Mouse (Mus musculus) limb, embryonic 14.5 days (tissue): ENCODE measurements around the gene Kcnb1. TPM values are rescaled to one million over a fixed set of nuclear protein-coding genes. Genes with fewer than 3 reads are reported as not detected.

ENCODE experiments used
- ATAC-seq: fragments of 200-750 bp; cut with Nextera tagmentation; 2 replicates; pipeline ENCODE4 v1.8.0; 2017; ENCODE audit warnings: low read depth, moderate number of reproducible peaks, moderate TSS enrichment; ENCODE audit not compliant: low FRiP score
- DNase-seq: peaks from one replicate; pipeline ENCODE4 v3.0.0-alpha.2; 2015; ENCODE audit warnings: low spot score
- H3K27ac ChIP-seq: fragments of 300-500 bp; sonication (generic); replicated peaks from 2 replicates; pipeline ENCODE4 v1.5.1; 2014; ENCODE audit warnings: low read depth, mild to moderate bottlenecking, low read length, moderate library complexity, mixed read lengths
- H3K27me3 ChIP-seq: fragments of 300-500 bp; sonication (generic); 2 replicates; pipeline ENCODE4 v1.6.1; 2014; ENCODE audit warnings: low read length, mixed read lengths; ENCODE audit not compliant: control insufficient read depth, insufficient read depth
- H3K36me3 ChIP-seq: fragments of 300-500 bp; sonication (generic); 2 replicates; pipeline ENCODE4 v1.6.1; 2014; ENCODE audit warnings: mild to moderate bottlenecking, low read length, moderate library complexity, mixed read lengths; ENCODE audit not compliant: control insufficient read depth, insufficient read depth
- H3K4me1 ChIP-seq: fragments of 300-500 bp; sonication (generic); 2 replicates; pipeline ENCODE4 v1.6.1; 2014; ENCODE audit warnings: antibody characterized with exemption, low read length, mixed read lengths; ENCODE audit not compliant: control insufficient read depth, insufficient read depth
- H3K4me2 ChIP-seq: fragments of 300-500 bp; sonication (generic); replicated peaks from 2 replicates; pipeline ENCODE4 v1.6.1; 2014; ENCODE audit warnings: low read depth, mild to moderate bottlenecking, low read length, moderate library complexity; ENCODE audit not compliant: severe bottlenecking
- H3K4me3 ChIP-seq: fragments of 300-500 bp; sonication (generic); replicated peaks from 2 replicates; pipeline ENCODE4 v1.5.1; 2014; ENCODE audit warnings: low read length
- H3K9ac ChIP-seq: fragments of 300-500 bp; sonication (generic); 2 replicates; pipeline ENCODE4 v1.6.1; 2014; ENCODE audit warnings: mild to moderate bottlenecking, low read depth, low read length, moderate library complexity; ENCODE audit not compliant: severe bottlenecking
- H3K9me3 ChIP-seq: fragments of 300-500 bp; sonication (generic); 2 replicates; pipeline ENCODE4 v1.6.1; 2016; ENCODE audit warnings: low read length; ENCODE audit not compliant: control insufficient read depth
- POLR2A ChIP-seq: fragments of 200-500 bp; IDR thresholded peaks from 2 replicates; pipeline ENCODE4 v1.8.0; 2012; ENCODE audit warnings: inconsistent platforms, mild to moderate bottlenecking, moderate library complexity, borderline replicate concordance; ENCODE audit not compliant: insufficient read depth, insufficient read length; ENCODE audit errors: extremely low read depth
- WGBS: fragments of 180-500 bp; shearing (Covaris S2); extraction: QIAGEN DNeasy Blood & Tissue Kit; methylation state at CpG from one replicate; pipeline ENCODE4 v1.1.7; 2014; 5-methylcytosine and 5-hydroxymethylcytosine counted together
- polyA plus RNA-seq, 2 experiments: library from polyadenylated mRNA; depleted of rRNA in 1 of 2; stranded (reverse) in 1 of 2; unstranded in 1 of 2; fragments of >200 nt; fragmentation: Nextera tagmentation in 1 of 2; extraction: Ambion mirVana in 1 of 2; gene quantifications; 2 replicates each; pipeline versions ENCODE4 v1.2.1 to v1.2.3; 2012 to 2014

The Kcnb1 gene
- polyA plus RNA-seq, 2 experiments = 1.3 to 3.3 TPM

DNA sequence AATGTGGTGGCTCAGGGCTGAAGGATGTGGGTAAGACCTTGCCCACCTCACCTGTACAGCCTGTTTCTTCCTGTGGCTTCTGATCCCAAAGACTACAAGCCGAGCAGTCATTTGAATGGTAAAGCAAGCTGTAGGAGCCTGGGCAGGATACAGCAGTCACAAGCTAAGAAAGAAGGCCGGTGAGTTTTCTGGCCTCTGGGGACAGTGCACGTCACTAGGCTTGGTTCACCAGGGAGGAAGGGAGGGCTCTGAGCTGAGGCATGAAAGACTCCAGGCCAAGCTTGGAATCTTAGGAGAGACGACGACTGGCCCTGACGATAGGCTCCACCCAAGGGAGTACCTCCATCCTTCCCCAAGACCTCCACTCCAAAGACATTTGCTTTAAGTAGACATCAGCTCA is 51.3 kb downstream of the Kcnb1 start:
- TF ChIP-seq POLR2A = no peak
- 56% methylated on average over 6 of the region's 6 CpGs for WGBS
- DNase-seq = no peak
- Histone ChIP-seq H3K36me3 (no peaks in the 10 kb centered on the region), H3K4me2 (no peak overlapping the region), H3K4me1 (no peaks in the 10 kb centered on the region), H3K4me3 (no peak overlapping the region), H3K27me3 (no peaks in the 10 kb centered on the region), H3K9ac (no peak overlapping the region), H3K27ac (no peak overlapping the region), H3K9me3 (no peaks in the 10 kb centered on the region)
- ATAC-seq = no peak

DNA sequence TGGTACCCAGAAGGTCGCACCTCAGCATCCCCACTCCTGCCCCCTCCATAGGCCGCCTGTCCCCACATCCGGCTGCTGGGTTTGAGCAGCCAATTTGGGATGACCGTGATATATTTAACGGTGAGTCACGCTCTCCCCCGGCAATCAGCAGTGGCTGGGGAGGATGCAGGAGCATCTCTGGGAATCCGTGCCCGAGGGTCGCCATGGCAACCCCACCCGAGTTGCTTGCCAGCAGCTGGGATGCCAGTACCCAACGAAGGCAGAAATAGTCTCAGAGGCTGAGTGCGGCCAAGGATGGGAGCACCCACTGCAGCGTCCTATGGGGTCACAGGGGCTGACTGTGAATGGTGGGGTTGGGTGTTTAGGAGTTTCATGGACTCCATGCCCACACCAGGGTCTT is 53.0 kb downstream of the Kcnb1 start:
- H3K4me2 ChIP-seq = no peak overlapping the region
- WGBS = 76% methylated on average over 14 of the region's 14 CpGs
- no peaks in the 10 kb centered on the region for H3K4me1 ChIP-seq
- DNase-seq (no peak), ATAC-seq (no peak)
- H3K36me3 ChIP-seq = no peaks in the 10 kb centered on the region
- no peak overlapping the region for H3K9ac ChIP-seq
- H3K4me3 ChIP-seq = no peak overlapping the region
- TF ChIP-seq POLR2A = no peak
- no peaks in the 10 kb centered on the region for H3K27me3 ChIP-seq
- H3K27ac ChIP-seq = no peak overlapping the region
- H3K9me3 ChIP-seq = no peaks in the 10 kb centered on the region

DNA sequence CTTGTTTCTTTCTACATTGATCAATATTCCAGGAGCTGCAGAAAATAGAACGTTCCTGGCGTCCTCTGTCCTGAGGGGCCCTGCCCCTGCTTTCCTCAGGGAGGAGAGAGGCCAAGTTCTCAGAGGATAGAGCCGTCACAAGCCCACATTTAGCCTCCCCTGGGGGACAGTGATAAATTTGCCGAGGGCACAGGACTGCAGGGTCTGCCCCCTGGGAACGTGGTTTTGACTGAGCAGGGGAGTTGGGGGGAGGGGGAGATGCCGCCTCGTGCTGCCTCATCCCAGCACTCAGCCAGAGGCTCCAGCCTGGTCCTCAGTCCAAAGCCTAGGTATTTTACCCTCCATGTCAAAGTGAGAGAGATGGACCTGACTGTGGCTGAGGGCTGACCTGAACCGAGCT is 57.9 kb downstream of the Kcnb1 start:
- Histone ChIP-seq H3K27ac (no peak overlapping the region), H3K4me1 (peaks cover 19% of the 10 kb centered on the region), H3K4me2 (no peak overlapping the region), H3K4me3 (no peak overlapping the region), H3K36me3 (no peaks in the 10 kb centered on the region), H3K9me3 (no peaks in the 10 kb centered on the region), H3K9ac (no peak overlapping the region), H3K27me3 (no peaks in the 10 kb centered on the region)
- TF ChIP-seq POLR2A = no peak
- no peak for DNase-seq
- ATAC-seq = no peak
- 37% methylated on average over 8 of the region's 8 CpGs for WGBS

DNA sequence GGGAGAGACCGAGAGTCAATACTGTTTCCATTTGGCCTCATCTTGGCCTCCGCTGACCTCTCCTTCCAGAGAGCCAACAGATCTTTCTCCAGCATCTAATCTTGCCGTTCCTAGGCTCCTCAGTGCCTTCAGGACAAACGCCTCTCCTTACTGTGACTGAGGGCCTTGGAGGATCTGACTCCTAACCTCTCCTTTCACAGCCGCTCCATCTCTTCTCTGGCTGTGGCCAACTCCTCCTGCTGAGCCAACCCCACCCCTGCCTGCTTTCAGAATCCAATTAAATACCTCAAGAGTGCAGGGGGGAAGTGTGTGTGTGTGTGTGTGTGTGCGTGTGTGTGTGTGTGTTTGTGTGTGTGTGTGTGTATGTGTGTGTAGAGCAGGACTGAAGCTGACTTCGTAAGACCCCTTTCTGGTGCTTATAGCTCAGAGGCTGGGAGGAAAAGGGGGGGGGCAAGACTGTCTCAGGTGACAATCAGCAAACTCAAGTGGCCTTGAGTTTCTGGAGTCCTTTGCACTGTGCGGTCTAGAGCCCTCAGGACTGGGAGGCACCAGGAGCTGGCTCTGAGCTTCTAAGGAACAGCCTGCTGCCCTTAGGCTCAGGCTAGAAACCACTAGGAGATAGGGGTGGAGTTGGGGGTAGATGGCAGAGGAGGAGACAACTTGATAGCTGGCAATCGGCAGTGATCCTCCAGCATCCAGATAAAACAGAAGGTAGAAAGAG is 59.7 kb downstream of the Kcnb1 start:
- no peak for DNase-seq
- no peaks in the 10 kb centered on the region for H3K27me3 ChIP-seq
- no peak overlapping the region for H3K27ac ChIP-seq
- no peaks in the 10 kb centered on the region for H3K36me3 ChIP-seq
- H3K4me2 ChIP-seq = peak overlapping the region; percentile 7; the same call in 1 of the 2 replicates
- TF ChIP-seq POLR2A = no peak
- H3K9ac ChIP-seq = no peak overlapping the region
- peaks cover 19% of the 10 kb centered on the region for H3K4me1 ChIP-seq
- 29% methylated on average over 9 of the region's 9 CpGs for whole genome bisulfite sequencing
- no peak for ATAC-seq
- H3K4me3 ChIP-seq = no peak overlapping the region
- H3K9me3 ChIP-seq = no peaks in the 10 kb centered on the region

DNA sequence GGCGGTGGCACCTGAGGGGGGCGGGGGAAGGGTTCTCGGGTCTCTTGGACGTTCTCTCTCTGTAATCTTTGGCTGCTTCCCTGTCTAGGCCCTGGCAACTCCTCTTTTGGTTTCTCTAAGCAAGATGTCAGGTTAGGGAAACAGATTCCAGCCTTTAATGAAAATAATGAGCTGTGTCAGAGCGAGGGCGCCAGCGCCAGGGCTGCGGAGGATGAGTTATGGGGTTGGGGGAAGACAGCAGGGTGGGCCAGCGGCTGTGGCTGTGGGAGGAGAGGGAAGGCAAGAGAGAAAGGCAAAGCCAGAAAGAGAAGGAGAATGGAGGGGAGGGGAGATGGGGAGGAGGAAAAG is 60.4 kb downstream of the Kcnb1 start:
- H3K4me1 ChIP-seq = peaks cover 19% of the 10 kb centered on the region
- no peak overlapping the region for H3K9ac ChIP-seq
- DNase-seq (no peak), ATAC-seq (no peak)
- 15% methylated on average over 9 of the region's 9 CpGs for WGBS
- H3K27ac ChIP-seq = no peak overlapping the region; the same call in 1 of the 2 replicates
- H3K36me3 ChIP-seq = no peaks in the 10 kb centered on the region
- H3K4me3 ChIP-seq = no peak overlapping the region; the same call in 1 of the 2 replicates
- peak overlapping the region; percentile 37 for H3K4me2 ChIP-seq
- H3K27me3 ChIP-seq = no peaks in the 10 kb centered on the region
- TF ChIP-seq POLR2A = no peak
- H3K9me3 ChIP-seq = no peaks in the 10 kb centered on the region
